Mouse (Mus musculus) MEL (cell line): ENCODE results near the gene Nrp1.

Experiments used
- BHLHE40 ChIP-seq: IDR thresholded peaks from 2 replicates; pipeline ENCODE4 v1.6.1; 2012; ENCODE audit warnings: low read depth, mild to moderate bottlenecking, inconsistent platforms, low read length, improper control_type of control experiment, borderline replicate concordance
- CHD2 ChIP-seq: IDR thresholded peaks from 2 replicates; pipeline ENCODE4 v1.6.1; 2011; ENCODE audit warnings: low read length, improper control_type of control experiment
- CTCF ChIP-seq, 3 experiments: IDR thresholded peaks in 2 of 3; conservative IDR thresholded peaks in 1 of 3; 2 replicates each; pipeline ENCODE4 v1.5.1; 2011 to 2012; ENCODE audit warnings: low read length in 3 of 3, low read depth in 2 of 3, mild to moderate bottlenecking in 2 of 3, improper control_type of control experiment in 1 of 3, inconsistent platforms in 1 of 3, mixed read lengths in 1 of 3, moderate library complexity in 1 of 3; ENCODE audit not compliant: control insufficient read depth in 1 of 3, insufficient read depth in 1 of 3, poor library complexity in 1 of 3, severe bottlenecking in 1 of 3
- E2F4 ChIP-seq: IDR thresholded peaks from 2 replicates; pipeline ENCODE4 v1.6.1; 2011; ENCODE audit warnings: low read depth, low read length, improper control_type of control experiment, borderline replicate concordance
- EP300 ChIP-seq, 2 experiments: IDR thresholded peaks; 2 replicates each; pipeline ENCODE4 v1.6.1; 2011; ENCODE audit warnings: improper control_type of control experiment in 2 of 2, low read length in 2 of 2, low read depth in 1 of 2, mild to moderate bottlenecking in 1 of 2
- JUND ChIP-seq: IDR thresholded peaks from 2 replicates; pipeline ENCODE4 v1.6.1; 2011; ENCODE audit warnings: low read depth, mild to moderate bottlenecking, improper control_type of control experiment, low read length
- MAX ChIP-seq: IDR thresholded peaks from 2 replicates; pipeline ENCODE4 v1.6.1; 2011; ENCODE audit warnings: low read length, improper control_type of control experiment
- MAZ ChIP-seq: IDR thresholded peaks from 2 replicates; pipeline ENCODE4 v1.6.1; 2012; ENCODE audit warnings: low read depth, mild to moderate bottlenecking, inconsistent platforms, low read length, improper control_type of control experiment
- NRF1 ChIP-seq: IDR thresholded peaks from 2 replicates; pipeline ENCODE4 v1.6.1; 2014; ENCODE audit warnings: low read depth, mild to moderate bottlenecking, inconsistent platforms, low read length, improper control_type of control experiment, moderate library complexity; ENCODE audit not compliant: poor library complexity, insufficient read depth, severe bottlenecking
- POLR2A ChIP-seq, 2 experiments: IDR thresholded peaks; 2 replicates each; pipeline ENCODE4 v1.6.1; 2011 to 2012; ENCODE audit warnings: low read length in 2 of 2, mild to moderate bottlenecking in 2 of 2, control low read depth in 1 of 2, improper control_type of control experiment in 1 of 2, low read depth in 1 of 2, moderate library complexity in 1 of 2; ENCODE audit not compliant: control insufficient read depth in 1 of 2, insufficient read depth in 1 of 2, poor library complexity in 1 of 2
- POLR2AphosphoS5 ChIP-seq: IDR thresholded peaks from 2 replicates; pipeline ENCODE4 v1.6.1; 2012; ENCODE audit warnings: low read depth, borderline replicate concordance, mild to moderate bottlenecking, inconsistent platforms, low read length, moderate library complexity, mixed read lengths
- SMC3 ChIP-seq: IDR thresholded peaks from 2 replicates; pipeline ENCODE4 v1.6.1; 2011; ENCODE audit warnings: low read depth, low read length, improper control_type of control experiment
- TAL1 ChIP-seq: IDR thresholded peaks from 2 replicates; pipeline ENCODE4 v1.6.1; 2012; ENCODE audit warnings: mild to moderate bottlenecking, inconsistent platforms, low read length, moderate library complexity, mixed read lengths
- TCF12 ChIP-seq: IDR thresholded peaks from 2 replicates; pipeline ENCODE4 v1.6.1; 2014; ENCODE audit warnings: low read depth, mild to moderate bottlenecking, inconsistent platforms, low read length, improper control_type of control experiment, moderate library complexity

- TF ChIP-seq POLR2A (IDR thresholded peaks at IDR 0.05; ENCODE audit: control insufficient read depth in 1 of 2, insufficient read depth in 1 of 2, low read depth in 1 of 2, low read length in 2 of 2, poor library complexity in 1 of 2), result no peak
- no peak for TF ChIP-seq POLR2AphosphoS5
- no peak for TF ChIP-seq JUND
- no peak for TF ChIP-seq CHD2
- no peak for TF ChIP-seq CTCF (IDR thresholded peaks at IDR 0.05 in 2 of 3, conservative IDR thresholded peaks at IDR 0.05 in 1 of 3; ENCODE audit: control insufficient read depth in 1 of 3, insufficient read depth in 1 of 3, low read depth in 2 of 3, low read length in 3 of 3, poor library complexity in 1 of 3, severe bottlenecking in 1 of 3)
- TF ChIP-seq BHLHE40, result no peak
- TF ChIP-seq NRF1, result no peak
- no peak for TF ChIP-seq EP300 (IDR thresholded peaks at IDR 0.05; ENCODE audit: low read depth in 1 of 2, low read length in 2 of 2)
- TF ChIP-seq TCF12, result no peak
- TF ChIP-seq MAZ, result no peak
- TF ChIP-seq E2F4, result no peak
- TF ChIP-seq SMC3, result no peak
- no peak for TF ChIP-seq TAL1
- no peak for TF ChIP-seq MAX
Measured at GRCm38 (mm10) chr8:128413381-128413780, 55.0 kb downstream of the Nrp1 start.
